Mouse (Mus musculus) ES-E14 (cell line): ENCODE data around the gene Tshz2.

Experiments used
- CHD2 ChIP-seq: IDR thresholded peaks from 2 replicates; pipeline ENCODE4 v1.6.1; 2014; ENCODE audit warnings: mild to moderate bottlenecking, low read depth, low read length, inconsistent platforms
- HCFC1 ChIP-seq: IDR thresholded peaks from 2 replicates; pipeline ENCODE4 v1.6.1; 2012; ENCODE audit warnings: low read length, inconsistent platforms, borderline replicate concordance; ENCODE audit not compliant: insufficient read depth
- MAFK ChIP-seq: IDR thresholded peaks from 2 replicates; pipeline ENCODE4 v1.6.1; 2014; ENCODE audit warnings: mild to moderate bottlenecking, low read depth, low read length, inconsistent platforms; ENCODE audit not compliant: insufficient read depth
- ZC3H11A ChIP-seq: IDR thresholded peaks from 2 replicates; pipeline ENCODE4 v1.6.1; 2012; ENCODE audit warnings: low read depth, mild to moderate bottlenecking, inconsistent platforms, low read length, borderline replicate concordance

DNA sequence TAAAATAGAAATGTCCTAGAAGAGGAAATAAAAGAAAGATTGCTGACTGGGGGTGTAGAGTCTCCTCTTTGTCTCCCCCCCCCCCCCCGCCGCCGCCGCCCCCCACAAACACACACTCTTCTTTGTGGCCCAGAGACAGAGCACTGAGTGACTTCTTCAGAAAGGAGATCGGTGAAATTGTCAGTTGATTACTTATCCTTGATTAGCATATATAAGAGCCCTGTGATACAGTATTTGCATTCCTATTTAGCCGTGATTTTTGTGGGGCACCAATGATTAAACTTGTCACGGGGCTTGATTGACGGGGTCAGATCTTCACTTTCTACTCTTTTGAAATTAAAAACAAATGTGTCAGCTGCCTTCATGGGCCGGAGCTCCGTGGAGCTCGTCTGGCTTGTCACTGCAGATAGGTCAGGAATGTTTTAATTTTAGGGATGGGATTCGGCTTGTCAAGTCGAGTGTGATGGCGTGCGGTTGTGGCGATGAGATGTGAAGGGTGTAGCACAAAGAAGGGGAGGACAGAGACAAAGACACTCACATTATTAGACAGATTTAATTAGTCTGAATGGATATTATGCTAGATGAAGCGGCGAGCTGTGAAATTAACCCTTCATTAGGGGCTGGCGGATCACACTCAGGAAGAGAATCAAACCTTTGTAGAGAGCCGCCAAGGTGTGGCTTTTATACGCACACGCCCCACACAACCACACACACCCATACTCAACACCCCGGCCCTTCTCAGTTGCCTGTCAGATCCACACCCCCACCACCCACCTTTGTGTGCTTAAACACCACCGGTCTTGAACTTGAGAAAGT lies 395.9 kb downstream of the Tshz2 start:
- TF ChIP-seq HCFC1 (no peak), MAFK (no peak), ZC3H11A (no peak), CHD2 (no peak)
